Mouse (Mus musculus) small intestine, adult 2 months (tissue): ENCODE results near the gene Tas2r118. TPM values are rescaled to one million over a fixed set of nuclear protein-coding genes. Genes with fewer than 3 reads are reported as not detected.

ENCODE experiments used
- H3K27ac ChIP-seq: fragments of 200-500 bp; 2 replicates; pipeline ENCODE4 v1.5.1; 2012; ENCODE audit warnings: low read depth, low read length, control low read depth, inconsistent platforms; ENCODE audit not compliant: insufficient read depth
- H3K27me3 ChIP-seq: fragments of 200-500 bp; 2 replicates; pipeline ENCODE4 v1.6.1; 2012; ENCODE audit warnings: mild to moderate bottlenecking, moderate library complexity, low read length, inconsistent platforms; ENCODE audit not compliant: control insufficient read depth, insufficient read depth
- H3K36me3 ChIP-seq: fragments of 200-500 bp; 2 replicates; pipeline ENCODE4 v1.6.1; 2012; ENCODE audit warnings: mild to moderate bottlenecking, low read length, control low read depth, inconsistent platforms; ENCODE audit not compliant: control insufficient read depth, insufficient read depth
- H3K4me1 ChIP-seq: fragments of 200-500 bp; 2 replicates; pipeline ENCODE4 v1.6.1; 2012; ENCODE audit warnings: low read length, inconsistent platforms, mixed read lengths; ENCODE audit not compliant: control insufficient read depth, insufficient read depth, insufficient read length
- H3K4me3 ChIP-seq: fragments of 200-500 bp; 2 replicates; pipeline ENCODE4 v1.5.1; 2012; ENCODE audit warnings: low read depth, mild to moderate bottlenecking, control low read depth, inconsistent platforms, low read length, moderate library complexity
- CTCF ChIP-seq: fragments of 200-500 bp; IDR thresholded peaks from 2 replicates; pipeline ENCODE4 v1.5.1; 2012; ENCODE audit warnings: low read depth, mild to moderate bottlenecking, control low read depth, inconsistent platforms, low read length, moderate library complexity, mixed read lengths; ENCODE audit not compliant: insufficient replicate concordance, insufficient read length; ENCODE audit errors: extremely low read depth
- POLR2A ChIP-seq: fragments of 200-500 bp; IDR thresholded peaks from 2 replicates; pipeline ENCODE4 v1.6.1; 2012; ENCODE audit warnings: low read depth, mild to moderate bottlenecking, control low read depth, inconsistent platforms, low read length, moderate library complexity
- WGBS: fragments of 180-500 bp; shearing (Covaris S2); methylation state at CpG from one replicate; pipeline ENCODE4 v1.1.7; 2018; 5-methylcytosine and 5-hydroxymethylcytosine counted together
- polyA plus RNA-seq: library from polyadenylated mRNA; depleted of rRNA; stranded (reverse); fragments of >200 nt; gene quantifications from 2 replicates; pipeline ENCODE4 v1.2.3, GENCODE M21; 2012; rRNA removed

The Tas2r118 gene
- not detected in 2 replicates for polyA plus RNA-seq

DNA sequence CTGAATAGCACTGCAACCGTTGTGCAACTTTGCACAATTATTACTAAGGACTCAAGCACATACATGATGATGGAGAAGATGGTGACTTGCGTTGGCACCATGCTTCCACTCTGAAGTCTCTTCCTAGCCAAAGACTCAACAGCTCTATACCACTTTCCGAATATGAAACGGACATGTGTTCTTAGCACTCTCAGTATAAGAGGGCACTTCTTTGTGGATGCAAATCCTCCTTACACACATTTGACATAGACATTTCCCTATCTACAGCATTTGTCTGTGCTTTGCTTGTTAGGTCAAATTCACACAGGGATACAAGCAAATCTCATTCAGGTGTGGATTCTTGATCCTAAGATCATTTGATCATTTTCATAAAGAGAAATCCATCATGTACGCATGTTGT is at the start of gene Tas2r118:
Gene Tas2r118 (minus strand): TSS at position 101 of the 400 bp plus-strand sequence.
- WGBS, result 94% methylated on average over 5 of the region's 5 CpGs
- no peak for TF ChIP-seq POLR2A
- no peak for TF ChIP-seq CTCF
- no peaks in the 10 kb centered on the region for H3K4me1 ChIP-seq
- no peak within 1 kb of the TSS for H3K27ac ChIP-seq
- H3K36me3 ChIP-seq, result no peaks in the 10 kb centered on the region
- no peak within 1 kb of the TSS for H3K4me3 ChIP-seq
- H3K27me3 ChIP-seq, result no peaks in the 10 kb centered on the region

DNA sequence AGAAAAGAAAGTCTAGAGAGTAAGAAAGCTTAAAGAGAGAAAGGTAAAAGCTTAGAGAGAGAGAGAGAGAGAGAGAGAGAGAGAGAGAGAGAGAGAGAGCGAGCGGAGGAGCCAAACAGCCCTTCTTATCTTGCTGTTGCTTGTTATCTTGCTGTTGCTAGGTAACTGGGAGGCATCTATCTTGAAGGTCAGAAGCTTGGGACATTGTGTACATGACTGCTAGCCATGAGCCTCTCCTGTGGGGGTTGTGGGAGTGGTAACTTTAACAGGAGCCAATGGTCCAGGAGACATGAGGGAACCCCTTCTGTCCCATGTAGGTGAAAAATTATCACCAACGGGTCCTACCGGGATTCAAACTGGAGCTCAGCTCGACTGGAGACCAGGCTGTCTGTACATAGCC is 48.5 kb upstream of the Tas2r118 start:
- TF ChIP-seq POLR2A (no peak), CTCF (no peak)
- WGBS, result 48% methylated on average over 5 of the region's 5 CpGs
- no peak overlapping the region for H3K27ac ChIP-seq
- no peaks in the 10 kb centered on the region for H3K4me1 ChIP-seq
- H3K4me3 ChIP-seq, result no peak overlapping the region
- H3K27me3 ChIP-seq, result no peaks in the 10 kb centered on the region
- no peaks in the 10 kb centered on the region for H3K36me3 ChIP-seq

DNA sequence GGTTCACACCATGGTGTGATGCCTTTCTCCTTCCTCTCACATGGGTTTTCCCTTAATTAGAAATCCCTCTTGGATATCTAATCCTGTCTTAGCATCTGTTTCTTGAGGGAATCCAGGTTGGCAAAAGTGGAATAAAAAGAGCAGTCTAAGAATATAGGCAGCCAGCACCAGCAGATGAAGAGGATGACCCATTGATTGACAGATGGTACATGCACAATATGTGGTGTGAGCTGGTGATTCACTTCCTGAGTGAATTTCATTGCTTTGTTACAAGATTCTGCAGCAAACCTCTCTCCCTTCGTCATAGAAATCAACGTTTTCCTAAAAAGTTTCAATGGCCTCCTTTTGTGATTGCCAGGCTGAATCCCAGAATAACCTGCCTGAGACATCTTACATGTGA is 23.4 kb upstream of the Tas2r118 start:
- 80% methylated on average over 2 of the region's 2 CpGs for WGBS
- no peak overlapping the region for H3K27ac ChIP-seq
- H3K27me3 ChIP-seq, result no peaks in the 10 kb centered on the region
- no peaks in the 10 kb centered on the region for H3K4me1 ChIP-seq
- TF ChIP-seq POLR2A (no peak), CTCF (no peak)
- no peaks in the 10 kb centered on the region for H3K36me3 ChIP-seq
- H3K4me3 ChIP-seq, result no peak overlapping the region

DNA sequence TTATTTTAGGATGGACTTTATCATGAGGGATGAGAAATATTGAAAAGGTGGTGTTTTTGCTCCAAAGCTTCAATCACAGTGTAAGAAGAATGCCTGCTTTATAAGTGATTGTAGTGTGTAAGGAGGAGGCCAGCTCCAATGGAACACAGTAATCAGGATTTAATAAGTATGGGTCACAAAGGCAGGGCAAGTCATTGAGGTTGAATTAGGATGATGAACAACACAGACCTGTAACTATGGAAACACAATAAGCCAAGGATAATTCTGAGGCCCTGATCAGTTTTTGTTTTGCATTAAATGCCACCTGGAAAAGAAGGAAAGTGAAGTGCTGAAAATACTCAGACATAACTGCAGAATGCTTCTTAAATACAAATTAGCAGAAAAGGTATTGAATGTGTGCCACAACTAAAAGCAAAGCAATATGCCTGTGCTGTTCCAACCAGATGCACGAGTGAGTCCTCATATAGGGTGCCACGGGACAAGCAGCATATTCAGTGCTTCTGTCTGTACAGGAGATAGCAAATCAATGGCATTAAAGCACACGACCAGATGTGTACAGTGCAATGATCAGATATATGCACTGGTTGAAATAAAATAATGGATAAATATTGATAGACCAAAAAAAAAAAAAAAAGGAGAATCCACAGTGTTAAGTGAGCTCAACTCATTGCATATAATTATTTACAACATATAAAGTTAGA is 21.0 kb upstream of the Tas2r118 start:
- TF ChIP-seq POLR2A, result no peak
- TF ChIP-seq CTCF, result no peak
- Histone ChIP-seq H3K27me3 (no peaks in the 10 kb centered on the region), H3K4me3 (no peak overlapping the region), H3K4me1 (no peaks in the 10 kb centered on the region), H3K27ac (no peak overlapping the region), H3K36me3 (no peaks in the 10 kb centered on the region)
- WGBS, result 71% methylated on average over 3 of the region's 3 CpGs

DNA sequence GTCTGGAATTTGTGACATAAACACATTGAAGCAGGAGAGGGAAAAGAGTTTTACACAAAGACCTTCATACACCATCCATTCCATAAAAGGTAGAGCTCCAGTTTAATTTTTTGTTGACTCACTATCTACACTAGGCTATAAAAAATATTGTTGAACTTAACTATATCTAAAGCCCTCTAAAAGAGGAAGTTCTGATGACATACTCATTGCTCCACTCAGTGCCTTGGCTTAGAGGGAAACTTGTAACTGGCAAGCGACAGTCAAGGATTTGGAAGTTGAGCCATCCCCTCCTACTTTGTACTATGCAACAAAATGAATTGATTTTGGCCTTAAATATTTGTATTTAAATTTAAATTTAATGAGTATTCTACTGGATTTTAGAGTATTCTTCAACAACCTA is 16.4 kb upstream of the Tas2r118 start:
- Histone ChIP-seq H3K36me3 (no peaks in the 10 kb centered on the region), H3K27ac (no peak overlapping the region)
- TF ChIP-seq POLR2A (no peak), CTCF (no peak)

DNA sequence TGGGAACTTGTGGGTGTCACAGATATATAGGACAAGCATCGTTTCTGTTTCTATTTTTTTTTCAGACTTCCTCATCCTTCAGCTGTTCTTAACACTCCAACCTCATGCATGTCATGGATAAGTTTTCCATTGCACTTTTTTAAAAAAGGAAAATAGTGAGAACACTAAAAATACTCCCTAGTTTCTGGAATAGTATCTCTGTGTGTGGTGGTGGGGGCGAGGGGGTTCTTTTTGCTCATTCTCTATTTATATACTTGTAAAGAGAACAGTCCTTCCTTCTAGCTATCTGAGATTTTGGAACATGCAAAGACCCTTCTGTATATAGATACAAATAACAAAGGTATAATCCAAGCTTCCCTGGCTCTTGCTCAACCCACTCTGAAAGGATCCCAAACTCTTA is 2.9 kb downstream of the Tas2r118 start:
- H3K4me3 ChIP-seq, result no peak overlapping the region
- 54% methylated on average over 2 of the region's 2 CpGs for WGBS
- H3K36me3 ChIP-seq, result no peaks in the 10 kb centered on the region
- TF ChIP-seq CTCF, result no peak
- TF ChIP-seq POLR2A, result no peak
- H3K27ac ChIP-seq, result no peak overlapping the region
- no peaks in the 10 kb centered on the region for H3K4me1 ChIP-seq
- no peaks in the 10 kb centered on the region for H3K27me3 ChIP-seq

More for the DNA sequence above, 16.4 kb upstream of the Tas2r118 start:
- 85% methylated on average over 1 of the region's 1 CpGs for WGBS
- Histone ChIP-seq H3K4me1 (no peaks in the 10 kb centered on the region), H3K4me3 (no peak overlapping the region), H3K27me3 (no peaks in the 10 kb centered on the region)

DNA sequence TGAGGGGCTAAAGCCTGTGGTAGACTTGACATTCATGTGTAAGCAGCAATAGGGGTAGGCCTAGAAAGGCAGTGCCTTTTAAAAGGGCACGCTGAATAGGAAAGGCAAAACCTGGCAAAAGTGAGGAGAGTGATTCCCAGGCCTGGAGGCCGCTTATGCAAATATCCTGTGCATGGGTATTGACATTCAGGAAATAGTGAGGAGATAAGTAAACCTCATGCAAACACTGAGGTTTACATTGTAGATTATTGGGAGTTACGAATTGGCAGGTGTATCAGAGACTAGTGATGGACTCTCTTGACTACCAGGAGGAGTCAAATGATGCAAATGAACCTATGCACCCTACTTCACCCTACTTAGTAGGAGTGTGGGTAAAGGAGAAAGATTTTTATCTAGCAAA is 3.9 kb downstream of the Tas2r118 start:
- Histone ChIP-seq H3K36me3 (no peaks in the 10 kb centered on the region), H3K27ac (no peak overlapping the region), H3K4me3 (no peak overlapping the region), H3K4me1 (no peaks in the 10 kb centered on the region), H3K27me3 (no peaks in the 10 kb centered on the region)
- TF ChIP-seq CTCF (no peak), POLR2A (no peak)
- 23% methylated on average over 3 of the region's 3 CpGs for WGBS
